Mouse (Mus musculus) MEL-GATA-1-ER (cell line): ENCODE measurements at regions not wholly inside any gene's neighbourhood (a gene's known extent, or its start where the extent isn't known, plus 50 kb on each side); places are given as distances from the start of the nearest gene placed in this dataset.

Source experiments
- DNase-seq: peaks from one replicate; pipeline ENCODE4 v3.0.0-alpha.2; 2012; ENCODE audit warnings: low read depth; ENCODE audit errors: extremely low read depth

- DNase-seq: no peak
These were observed 93.8 kb upstream of the Wdpcp start for GRCm38 (mm10) chr11:21478191-21478590.

- DNase-seq: no peak
These were observed 99.7 kb upstream of the Ugp2 start for GRCm38 (mm10) chr11:21470711-21471110.

- DNase-seq: peak; percentile 22
These were observed 97.5 kb upstream of the Ugp2 start for GRCm38 (mm10) chr11:21468465-21468864.

DNA sequence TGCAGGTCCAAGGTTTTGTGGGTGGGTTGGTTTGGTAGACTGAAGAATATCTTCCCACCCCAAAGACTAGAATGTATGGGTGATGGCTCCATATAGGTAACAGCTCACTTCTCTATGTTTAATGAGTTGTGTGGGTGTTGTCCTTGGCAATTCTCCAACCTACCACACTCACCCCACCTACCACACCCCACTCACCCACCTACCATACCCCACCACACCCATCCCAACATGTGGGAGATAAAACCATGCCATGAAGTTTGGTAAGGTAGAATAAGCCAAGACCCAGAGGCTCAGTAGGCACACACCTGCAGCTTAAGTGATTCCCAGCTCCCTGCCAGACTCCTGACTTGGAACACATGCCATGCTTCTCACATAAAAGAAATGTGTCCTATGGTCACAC lies 89.0 kb upstream of the Ugp2 start:
- no peak for DNase-seq

GRCm38 (mm10) chr11:21453308-21454106 lies 82.5 kb upstream of the Ugp2 start:
- DNase-seq: peak; percentile 36

DNA sequence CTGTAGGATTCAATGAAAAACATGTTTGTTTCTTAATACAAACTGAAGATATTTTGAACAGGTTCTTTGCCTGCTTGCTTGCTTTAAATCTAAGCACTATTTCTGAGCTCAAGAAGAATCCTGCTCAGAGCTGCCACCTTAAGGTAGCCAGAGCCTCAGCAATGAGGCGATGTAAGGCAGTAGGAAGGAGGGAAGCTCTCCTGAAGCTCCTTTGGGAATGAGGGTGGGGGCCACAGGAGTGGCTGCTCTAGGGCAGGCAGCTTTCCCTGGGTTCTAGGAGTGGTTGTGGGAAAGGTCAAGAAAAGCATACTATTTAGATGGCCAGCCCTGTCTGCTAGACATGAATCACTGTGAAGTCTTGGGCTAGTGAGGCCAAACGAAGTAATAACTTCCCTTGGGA lies 62.7 kb upstream of the Ugp2 start:
- DNase-seq: no peak

DNA sequence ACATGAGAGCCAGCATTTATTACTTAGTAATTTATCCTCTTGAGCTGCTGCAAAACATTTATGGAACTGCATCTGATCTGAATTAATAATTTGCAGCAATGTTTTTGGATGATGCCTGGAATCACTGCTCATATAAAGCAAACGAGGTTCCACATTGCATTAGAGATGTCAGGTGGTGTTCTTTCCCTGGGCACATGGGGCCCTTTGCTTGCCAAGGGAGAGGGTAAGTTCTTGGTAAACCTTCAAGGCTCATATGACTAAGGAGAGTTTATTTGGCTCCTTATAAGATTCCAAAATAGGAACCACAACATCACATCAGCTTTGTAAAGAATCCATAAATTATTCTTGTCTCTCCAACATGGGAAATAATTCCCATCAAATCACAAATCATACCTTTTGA lies 59.0 kb upstream of the Ugp2 start:
- no peak for DNase-seq

DNA sequence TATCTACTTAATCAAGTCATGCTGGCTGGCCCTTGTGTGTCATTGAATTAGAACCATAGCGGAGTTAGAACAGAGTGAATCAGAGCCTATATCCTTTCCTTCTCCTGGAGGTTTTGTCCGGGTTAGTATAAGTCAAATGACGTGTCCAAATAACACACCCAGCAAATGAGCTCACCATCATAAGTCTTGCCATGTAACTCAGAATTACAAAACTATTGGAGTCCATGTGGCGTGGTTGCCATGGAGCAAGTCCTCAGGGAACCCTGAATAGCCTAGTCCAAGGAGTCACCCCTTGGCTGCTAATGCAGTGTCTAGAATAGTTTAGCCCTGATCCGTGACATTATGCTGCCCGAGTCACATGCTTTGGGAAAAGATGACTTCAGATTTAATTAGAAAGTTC lies 57.7 kb upstream of the Ugp2 start:
- DNase-seq: no peak

DNA sequence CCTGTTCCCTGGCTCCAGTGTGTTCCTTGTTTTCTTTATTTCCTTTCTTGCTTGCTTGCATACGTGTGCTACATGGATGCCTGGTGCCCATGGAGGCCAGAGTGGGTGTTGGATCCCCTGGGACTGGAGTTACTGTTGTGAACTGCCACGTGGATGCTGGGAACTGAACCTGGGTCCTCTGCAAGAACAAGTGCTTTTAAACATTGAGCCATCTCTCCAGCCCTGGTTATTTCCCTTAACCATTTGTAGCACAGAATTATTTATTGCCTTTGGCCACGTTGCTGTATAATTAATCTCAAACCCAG lies 57.0 kb upstream of the Ugp2 start:
- DNase-seq: no peak

GRCm38 (mm10) chr11:21427291-21428012 lies 56.5 kb upstream of the Ugp2 start:
- DNase-seq: no peak

DNA sequence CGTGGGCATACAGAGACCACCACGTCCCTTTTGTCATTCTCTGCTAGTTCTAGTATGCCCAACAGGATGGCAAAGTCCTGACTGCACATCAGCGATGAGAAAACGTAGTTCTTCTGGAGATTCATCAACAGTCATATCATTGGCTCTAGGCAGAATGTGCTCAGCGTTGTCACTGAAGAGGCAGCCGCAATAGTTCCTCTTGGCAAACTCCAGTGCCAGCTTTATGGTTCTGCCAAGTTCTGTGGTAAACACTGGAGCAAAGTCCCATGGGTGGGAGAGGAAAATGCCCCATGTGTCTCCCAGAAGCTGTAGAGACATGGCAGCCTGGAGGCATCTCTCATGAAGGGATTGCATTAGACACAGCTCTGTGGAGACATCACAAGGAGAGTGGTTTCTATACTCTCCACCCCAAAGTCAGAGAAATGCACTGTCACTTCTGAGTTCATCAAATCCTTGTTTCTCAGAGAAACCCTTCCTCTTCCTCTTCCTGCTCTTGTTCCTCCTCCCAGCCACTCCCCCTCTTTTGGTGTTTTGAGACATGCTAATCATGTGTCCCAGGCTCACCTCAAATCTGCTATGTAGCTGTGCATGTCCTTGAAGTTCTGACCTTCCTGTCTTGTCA lies 54.6 kb upstream of the Ugp2 start:
- peak; percentile 11 for DNase-seq

DNA sequence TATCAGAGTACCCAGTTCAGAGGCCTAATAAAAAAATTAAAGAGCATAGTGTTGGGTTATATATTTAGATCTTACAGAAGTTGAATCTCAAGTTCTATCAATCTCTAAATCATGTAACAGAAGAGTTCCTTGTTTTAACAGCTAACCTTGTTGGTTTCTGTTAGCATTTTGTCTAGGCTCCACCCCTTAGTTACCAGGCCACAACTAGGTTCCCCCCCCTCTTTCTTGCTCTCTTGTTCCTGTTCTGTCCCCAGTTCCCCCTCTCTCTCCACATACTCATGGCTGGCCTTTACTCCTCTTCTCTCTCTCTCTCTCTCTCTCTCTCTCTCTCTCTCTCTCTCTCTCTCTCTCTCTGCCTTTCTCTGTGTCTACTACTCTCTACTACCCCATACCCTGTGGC lies 53.3 kb upstream of the Ugp2 start:
- peak; percentile 26 for DNase-seq

DNA sequence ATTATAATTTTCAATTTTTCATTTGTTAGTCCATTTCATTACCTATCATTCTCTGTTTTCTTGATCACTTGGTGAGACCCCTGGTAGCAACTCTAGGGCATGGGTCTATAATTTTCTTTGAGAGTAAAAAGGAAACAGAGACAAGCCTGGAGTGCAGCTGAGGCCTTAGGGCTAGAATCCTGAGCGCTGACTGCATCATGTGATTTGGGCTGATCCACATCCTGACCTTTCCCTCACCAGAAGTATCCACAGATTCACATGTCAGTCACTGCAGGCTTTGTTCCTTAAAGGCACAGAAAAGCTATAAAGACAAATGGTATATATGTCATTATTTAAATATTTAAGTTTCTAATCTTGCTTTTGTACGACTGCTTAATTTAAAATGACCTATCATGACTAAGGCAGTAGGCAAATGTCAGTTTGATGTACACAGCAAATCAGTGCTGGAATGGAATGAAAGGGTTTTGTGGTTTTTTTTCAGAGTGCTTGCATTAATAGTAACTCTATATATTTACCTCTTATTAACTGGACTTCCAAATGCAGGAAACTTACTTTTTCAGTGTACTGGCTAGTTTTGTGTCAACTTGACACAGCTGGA lies 51.4 kb upstream of the Ugp2 start:
- DNase-seq: no peak
